Mouse (Mus musculus): ENCODE measurements at regions not wholly inside any gene's neighbourhood (a gene's known extent, or its start where the extent isn't known, plus 50 kb on each side); places are given as distances from the start of the nearest gene placed in this dataset.
A peak's percentile ranks its signal among the peaks of the same experiment; 100 is the strongest.

- Histone ChIP-seq H3K27ac (no peak overlapping the region), H3K4me1 (no peaks in the 10 kb centered on the region), H3K9me3 (replicated peaks) (no peaks in the 10 kb centered on the region), H3K4me2 (no peak overlapping the region), H3K4me3 (no peak overlapping the region), H3K9ac (no peak overlapping the region), H3K36me3 (ENCODE audit: poor library complexity, severe bottlenecking) (no peaks in the 10 kb centered on the region), H3K27me3 (no peaks in the 10 kb centered on the region)
- WGBS, result 93% methylated on average over 3 of the region's 3 CpGs
- no peak for ATAC-seq
These were observed 99.8 kb upstream of the Hpf1 start for GRCm38 (mm10) chr8:60790453-60790852.

- Histone ChIP-seq H3K36me3 (ENCODE audit: poor library complexity, severe bottlenecking) (no peaks in the 10 kb centered on the region), H3K27ac (no peak overlapping the region), H3K4me2 (no peak overlapping the region), H3K4me3 (no peak overlapping the region), H3K4me1 (no peaks in the 10 kb centered on the region), H3K27me3 (no peaks in the 10 kb centered on the region), H3K9ac (no peak overlapping the region), H3K9me3 (replicated peaks) (no peaks in the 10 kb centered on the region)
- no peak for ATAC-seq
- 76% methylated on average over 1 of the region's 1 CpGs for WGBS
These were observed 97.7 kb upstream of the Hpf1 start for GRCm38 (mm10) chr8:60792518-60792917.

DNA sequence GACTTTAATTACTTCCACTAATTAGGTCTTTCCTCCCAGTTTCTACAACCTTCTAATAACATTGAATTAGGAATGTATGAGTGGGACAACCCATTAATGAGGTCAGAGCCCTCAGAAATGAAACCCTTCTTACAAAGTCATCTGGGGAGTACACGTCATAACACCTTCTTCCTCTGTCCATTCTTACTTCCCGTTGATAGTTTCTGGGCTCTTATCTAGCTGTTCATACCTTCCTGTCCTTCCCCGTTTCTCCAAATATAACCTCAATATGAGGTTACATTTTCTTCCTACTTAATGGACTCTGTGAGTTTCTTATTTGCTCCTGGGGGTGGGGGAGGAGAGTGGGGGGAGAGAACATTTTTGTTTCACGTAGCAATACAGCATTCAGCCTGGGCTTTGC lies 85.4 kb upstream of the Hpf1 start:
- Histone ChIP-seq H3K36me3 (ENCODE audit: poor library complexity, severe bottlenecking) (no peaks in the 10 kb centered on the region), H3K27ac (no peak overlapping the region), H3K27me3 (no peaks in the 10 kb centered on the region), H3K4me1 (no peaks in the 10 kb centered on the region), H3K4me3 (no peak overlapping the region), H3K4me2 (no peak overlapping the region), H3K9ac (no peak overlapping the region), H3K9me3 (replicated peaks) (no peaks in the 10 kb centered on the region)
- 93% methylated on average over 4 of the region's 4 CpGs for WGBS
- ATAC-seq, result no peak

DNA sequence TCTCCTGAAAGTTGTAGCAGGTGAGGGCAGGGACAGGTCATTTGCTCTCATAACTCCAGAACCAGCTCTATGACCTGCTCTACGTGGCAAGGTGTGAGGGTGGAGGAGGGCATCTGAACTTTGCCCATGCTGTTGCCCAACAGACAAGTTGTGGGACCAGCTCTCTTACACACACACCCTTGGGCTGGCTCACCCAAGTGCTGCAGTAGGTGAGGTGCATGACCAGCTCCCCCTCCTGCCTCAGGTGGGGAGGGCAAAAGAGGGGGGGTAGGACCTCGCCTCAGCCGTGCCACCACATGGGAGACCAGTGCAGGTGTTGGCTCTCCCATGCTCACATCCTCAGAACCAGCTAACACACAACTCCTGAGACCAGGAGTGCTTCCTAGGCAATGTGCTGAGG lies 83.4 kb upstream of the Hpf1 start:
- Histone ChIP-seq H3K36me3 (ENCODE audit: poor library complexity, severe bottlenecking) (no peaks in the 10 kb centered on the region), H3K4me3 (no peak overlapping the region), H3K9me3 (replicated peaks) (no peaks in the 10 kb centered on the region), H3K9ac (no peak overlapping the region), H3K27ac (no peak overlapping the region), H3K27me3 (no peaks in the 10 kb centered on the region), H3K4me1 (peaks cover 4% of the 10 kb centered on the region), H3K4me2 (no peak overlapping the region)
- whole genome bisulfite sequencing, result 83% methylated on average over 3 of the region's 3 CpGs
- ATAC-seq, result no peak

DNA sequence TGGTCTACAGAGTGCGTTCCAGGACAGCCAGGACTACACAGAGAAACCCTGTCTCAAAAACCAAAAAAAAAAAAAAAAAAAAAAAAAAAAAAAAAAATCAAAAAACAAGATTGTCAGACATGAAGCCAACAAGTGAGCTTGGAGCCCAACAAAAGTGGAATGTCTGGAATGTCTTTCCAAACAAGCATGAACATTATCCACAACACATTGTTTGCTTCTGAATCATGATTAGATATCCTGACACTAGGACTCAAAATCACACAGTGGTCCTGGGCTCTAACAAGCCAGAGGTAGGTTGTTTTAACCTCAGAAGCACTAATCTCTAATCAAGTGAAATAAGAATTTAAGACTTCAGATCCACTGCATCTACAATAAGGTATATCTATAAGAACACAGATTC lies 80.4 kb upstream of the Hpf1 start:
- Histone ChIP-seq H3K4me2 (no peak overlapping the region), H3K9me3 (replicated peaks) (no peaks in the 10 kb centered on the region), H3K36me3 (ENCODE audit: poor library complexity, severe bottlenecking) (no peaks in the 10 kb centered on the region), H3K27me3 (no peaks in the 10 kb centered on the region), H3K27ac (no peak overlapping the region), H3K4me1 (peaks cover 4% of the 10 kb centered on the region), H3K4me3 (no peak overlapping the region), H3K9ac (no peak overlapping the region)
- no peak for ATAC-seq
- 87% methylated on average over 1 of the region's 1 CpGs for WGBS

GRCm38 (mm10) chr8:60810955-60811354 lies 79.3 kb upstream of the Hpf1 start:
- Histone ChIP-seq H3K4me1 (peaks cover 4% of the 10 kb centered on the region), H3K27me3 (no peaks in the 10 kb centered on the region), H3K4me3 (no peak overlapping the region), H3K4me2 (no peak overlapping the region), H3K9ac (no peak overlapping the region), H3K9me3 (replicated peaks) (no peaks in the 10 kb centered on the region), H3K36me3 (ENCODE audit: poor library complexity, severe bottlenecking) (no peaks in the 10 kb centered on the region), H3K27ac (no peak overlapping the region)
- WGBS, result 14% methylated on average over 4 of the region's 4 CpGs
- ATAC-seq, result peak; percentile 68; the same call in 1 of the 2 replicates

- Histone ChIP-seq H3K9me3 (replicated peaks) (no peaks in the 10 kb centered on the region), H3K27me3 (no peaks in the 10 kb centered on the region), H3K27ac (no peak overlapping the region), H3K4me2 (no peak overlapping the region), H3K4me3 (no peak overlapping the region), H3K36me3 (ENCODE audit: poor library complexity, severe bottlenecking) (no peaks in the 10 kb centered on the region), H3K4me1 (no peaks in the 10 kb centered on the region), H3K9ac (no peak overlapping the region)
- 48% methylated on average over 11 of the region's 11 CpGs for WGBS
- ATAC-seq, result no peak
These were observed 64.4 kb upstream of the Hpf1 start for GRCm38 (mm10) chr8:60825676-60826442.

- H3K9me3 ChIP-seq (replicated peaks), result no peaks in the 10 kb centered on the region
- H3K27ac ChIP-seq, result no peak overlapping the region
- WGBS, result 91% methylated on average over 8 of the region's 8 CpGs
- H3K4me2 ChIP-seq, result no peak overlapping the region
- H3K4me1 ChIP-seq, result no peaks in the 10 kb centered on the region
- H3K36me3 ChIP-seq (ENCODE audit: poor library complexity, severe bottlenecking), result no peaks in the 10 kb centered on the region
- no peak overlapping the region for H3K4me3 ChIP-seq
- ATAC-seq, result no peak
- H3K9ac ChIP-seq, result no peak overlapping the region
- H3K27me3 ChIP-seq, result no peaks in the 10 kb centered on the region
These were observed 63.0 kb upstream of the Hpf1 start for GRCm38 (mm10) chr8:60827241-60827640.

GRCm38 (mm10) chr8:60829093-60829492 lies 61.1 kb upstream of the Hpf1 start:
- Histone ChIP-seq H3K27me3 (no peaks in the 10 kb centered on the region), H3K9me3 (replicated peaks) (no peaks in the 10 kb centered on the region), H3K4me1 (no peaks in the 10 kb centered on the region), H3K27ac (no peak overlapping the region), H3K4me3 (no peak overlapping the region), H3K36me3 (ENCODE audit: poor library complexity, severe bottlenecking) (no peaks in the 10 kb centered on the region), H3K9ac (no peak overlapping the region), H3K4me2 (no peak overlapping the region)
- 91% methylated on average over 4 of the region's 4 CpGs for WGBS
- ATAC-seq, result no peak

- Histone ChIP-seq H3K4me2 (no peak overlapping the region), H3K27me3 (no peaks in the 10 kb centered on the region), H3K4me3 (no peak overlapping the region), H3K36me3 (ENCODE audit: poor library complexity, severe bottlenecking) (no peaks in the 10 kb centered on the region), H3K4me1 (no peaks in the 10 kb centered on the region), H3K9me3 (replicated peaks) (no peaks in the 10 kb centered on the region), H3K27ac (no peak overlapping the region), H3K9ac (no peak overlapping the region)
- 80% methylated on average over 1 of the region's 1 CpGs for WGBS
- ATAC-seq, result no peak
These were observed 59.7 kb upstream of the Hpf1 start for GRCm38 (mm10) chr8:60830556-60830955.

GRCm38 (mm10) chr8:60838526-60838925 lies 51.7 kb upstream of the Hpf1 start:
- no peaks in the 10 kb centered on the region for H3K36me3 ChIP-seq (ENCODE audit: poor library complexity, severe bottlenecking)

More at GRCm38 (mm10) chr8:60838526-60838925, 51.7 kb upstream of the Hpf1 start:
- no peaks in the 10 kb centered on the region for H3K9me3 ChIP-seq (replicated peaks)
- no peak overlapping the region for H3K4me2 ChIP-seq
- no peak overlapping the region for H3K27ac ChIP-seq
- no peaks in the 10 kb centered on the region for H3K4me1 ChIP-seq
- 4% methylated on average over 3 of the region's 3 CpGs for WGBS
- no peaks in the 10 kb centered on the region for H3K27me3 ChIP-seq
- ATAC-seq, result no peak
- H3K4me3 ChIP-seq, result no peak overlapping the region
- no peak overlapping the region for H3K9ac ChIP-seq

All from forebrain, embryonic 13.5 days (tissue).